Mouse (Mus musculus) embryonic facial prominence, embryonic 13.5 days (tissue): ENCODE data around the gene Emp3. TPM values are rescaled to one million over a fixed set of nuclear protein-coding genes. Genes with fewer than 3 reads are reported as not detected.

Experiments used
- polyA plus RNA-seq: library from polyadenylated mRNA; unstranded; fragments of >200 nt; fragmentation: Nextera tagmentation; extraction: Ambion mirVana; gene quantifications from 2 replicates; pipeline ENCODE4 v1.2.1, GENCODE M21; 2015

Gene Emp3
- polyA plus RNA-seq, 1 experiment from 2014 or later, result 199 TPM

Other genes starting within 250 kb of the Emp3 start
- 5.4 and 5.7 TPM in 2 replicates for gene Ntn5, start 237.4 kb downstream of the Emp3 start, polyA plus RNA-seq
- gene Sec1, start 227.0 kb downstream of the Emp3 start, polyA plus RNA-seq, result 6.3 and 6.8 TPM in 2 replicates
- 15.2 and 17.3 TPM in 2 replicates for gene Car11, start 221.6 kb downstream of the Emp3 start, polyA plus RNA-seq
- 7.8 and 10.2 TPM in 2 replicates for gene Dbp, start 216.3 kb downstream of the Emp3 start, polyA plus RNA-seq
- 936 and 1,128 TPM in 2 replicates for gene Rpl18, start 205.9 kb downstream of the Emp3 start, polyA plus RNA-seq
- 34.4 and 34.9 TPM in 2 replicates for gene Sphk2, start 203.4 kb downstream of the Emp3 start, polyA plus RNA-seq
- 1.4 and 1.5 TPM in 2 replicates for gene Fam83e, start 200.2 kb downstream of the Emp3 start, polyA plus RNA-seq
- not detected in 2 replicates for gene Spaca4, start 195.6 kb downstream of the Emp3 start, polyA plus RNA-seq
- 4.1 and 4.2 TPM in 2 replicates for gene Lmtk3, start 137.7 kb downstream of the Emp3 start, polyA plus RNA-seq
- 7.7 and 8.4 TPM in 2 replicates for gene Sult2b1, start 136.7 kb downstream of the Emp3 start, polyA plus RNA-seq
- 133 and 138 TPM in 2 replicates for gene Cyth2, start 106.8 kb downstream of the Emp3 start, polyA plus RNA-seq
- 2.2 TPM in 2 replicates for gene Kcnj14, start 96.6 kb downstream of the Emp3 start, polyA plus RNA-seq
- 62.7 and 74.0 TPM in 2 replicates for gene Grwd1, start 90.5 kb downstream of the Emp3 start, polyA plus RNA-seq
- 62.6 and 74.4 TPM in 2 replicates for gene Kdelr1, start 48.6 kb downstream of the Emp3 start, polyA plus RNA-seq
- 0.56 and 0.72 TPM in 2 replicates for gene Grin2d, start 43.0 kb downstream of the Emp3 start, polyA plus RNA-seq
- 0.41 TPM in 1 of 2 replicates, not detected in the other for gene Syngr4, start 24.7 kb downstream of the Emp3 start, polyA plus RNA-seq
- 7.1 and 7.2 TPM in 2 replicates for gene Tmem143, start 24.5 kb downstream of the Emp3 start, polyA plus RNA-seq
- 2.4 and 3.2 TPM in 2 replicates for gene Ccdc114, start 2.7 kb upstream of the Emp3 start, polyA plus RNA-seq
- 0.25 TPM in 2 replicates for gene Abcc6, start 108.9 kb upstream of the Emp3 start, polyA plus RNA-seq
- 28.4 and 33.8 TPM in 2 replicates for gene Nomo1, start 112.3 kb upstream of the Emp3 start, polyA plus RNA-seq
- gene Kcnj11, start 179.4 kb upstream of the Emp3 start, polyA plus RNA-seq, result 0.27 TPM in 1 of 2 replicates, not detected in the other